Mouse (Mus musculus) heart, postnatal 0 days (tissue): ENCODE results near the gene Cbx8.

Experiments used
- CTCF ChIP-seq: IDR thresholded peaks from 2 replicates; pipeline ENCODE4 v1.5.1; 2016; ENCODE audit warnings: antibody characterized with exemption, control low read depth, low read depth
- EP300 ChIP-seq: IDR thresholded peaks from 2 replicates; pipeline ENCODE4 v1.6.1; 2016; ENCODE audit warnings: antibody characterized with exemption, low read depth

DNA sequence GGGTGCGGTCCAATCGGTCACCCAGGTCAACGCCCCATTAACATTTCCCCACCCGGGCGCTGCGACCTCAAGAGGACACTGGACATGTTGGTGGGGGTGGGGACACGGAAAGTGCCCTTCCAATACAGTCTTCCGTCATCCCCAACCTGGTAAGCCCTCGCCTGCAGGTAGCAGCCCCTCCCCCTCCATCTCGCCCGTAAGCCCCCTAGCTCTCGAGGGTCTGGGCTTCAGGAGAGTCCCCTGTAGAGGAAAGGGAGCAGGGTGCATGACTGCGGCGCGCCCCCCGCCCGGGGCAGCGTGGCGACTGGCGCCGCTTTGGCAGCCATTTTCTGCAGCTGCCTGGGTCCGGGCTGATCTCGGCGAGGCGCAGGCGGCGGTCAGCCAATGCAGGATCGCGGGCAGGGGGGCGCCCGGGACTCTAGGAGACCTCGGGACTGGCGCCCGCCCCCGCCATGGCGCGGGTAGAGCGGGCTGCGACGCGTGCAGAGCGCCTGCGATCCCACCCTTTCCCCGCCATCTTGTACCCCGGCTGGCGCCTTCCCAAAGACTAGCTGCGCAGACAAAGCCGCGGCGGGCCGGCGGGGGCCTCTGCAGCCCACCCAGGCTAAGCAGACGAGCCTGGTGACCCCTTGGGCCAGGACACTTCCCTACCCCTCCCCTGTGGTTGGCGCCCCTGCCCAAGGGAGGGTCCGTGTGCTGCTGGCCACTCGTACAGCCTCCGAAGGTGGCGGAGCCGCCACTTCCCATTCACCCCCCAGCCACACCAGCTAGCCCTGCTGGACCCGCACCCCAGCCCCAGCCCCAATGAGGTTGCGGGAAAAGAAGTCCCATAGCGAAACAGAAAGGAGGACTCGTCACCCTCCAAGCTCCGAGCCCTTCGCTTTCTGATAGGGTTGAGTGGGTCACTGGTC is 15.8 kb upstream of the Cbx8 start:
- TF ChIP-seq CTCF (no peak), EP300 (no peak; the same call in 1 of the 2 replicates)
